ENCODE assay signal across 9 mouse cellular contexts in genomic region chr11:120679909-120680308, GRCm38 (mm10). TPM values are rescaled to one million over a fixed set of nuclear protein-coding genes. Genes with fewer than 3 reads are reported as not detected.
DNase-seq lines count a peak whose midpoint lies in the region; ATAC-seq and TF ChIP-seq lines count a peak whose summit lies in the region.
"Had no signal": no experiment of that assay in that cellular context is flagged by ENCODE, and none has a peak within 500 bp of the region (broad histone marks: within the 10 kb centered on the region; RNA-seq: fewer than 3 reads in every experiment).

No protein-coding gene starts in this region.

- TF ChIP-seq CTCF in heart, postnatal 0 days (IDR thresholded peaks at IDR 0.05; ENCODE audit: low read depth): peak; percentile 54
- peak; percentile 38; the same call in 1 of the 2 replicates for TF ChIP-seq CTCF in E14TG2a.4 (conservative IDR thresholded peaks at IDR 0.05; ENCODE audit: low read length)

- no peak overlapping the region for H3K27ac ChIP-seq in heart, postnatal 0 days (ENCODE audit: low read depth)
- no peak overlapping the region for H3K27ac ChIP-seq in hindbrain, embryonic 13.5 days
- H3K27ac ChIP-seq: heart, embryonic 13.5 days had no signal

- H3K36me3 ChIP-seq in heart, postnatal 0 days (replicated peaks; ENCODE audit: control insufficient read depth, insufficient read depth, low read length): peaks cover 47% of the 10 kb centered on the region
- peaks cover 98% of the 10 kb centered on the region for H3K36me3 ChIP-seq in E14TG2a.4 (ENCODE audit: insufficient read depth, low read length)
- peaks cover 85% of the 10 kb centered on the region for H3K36me3 ChIP-seq in hindbrain, embryonic 13.5 days

- ATAC-seq in heart, postnatal 0 days (ENCODE audit: insufficient read depth, low read depth): peak; percentile 57
- peak; percentile 66 for ATAC-seq in granulocyte monocyte progenitor cell, adult 5-6 weeks (replicated peaks; ENCODE audit: poor library complexity, severe bottlenecking)
- no peak for ATAC-seq in hindbrain, embryonic 13.5 days (ENCODE audit: low FRiP score)

- no peaks in the 10 kb centered on the region for H3K27me3 ChIP-seq in heart, postnatal 0 days (ENCODE audit: control insufficient read depth, insufficient read depth, low read length)
- H3K27me3 ChIP-seq in E14TG2a.4 (ENCODE audit: insufficient read depth, low read length): no peaks in the 10 kb centered on the region
- no peaks in the 10 kb centered on the region for H3K27me3 ChIP-seq in hindbrain, embryonic 13.5 days
- H3K27me3 ChIP-seq: heart, embryonic 13.5 days had no signal

- no peak for TF ChIP-seq EP300 in heart, postnatal 0 days (IDR thresholded peaks at IDR 0.05; ENCODE audit: low read depth)

- WGBS in heart, postnatal 0 days: 70% methylated on average over 3 of the region's 3 CpGs
- WGBS in hindbrain, embryonic 13.5 days: 77% methylated on average over 3 of the region's 3 CpGs

- no peak overlapping the region for H3K4me3 ChIP-seq in heart, postnatal 0 days (ENCODE audit: low read depth, low read length)
- no peak overlapping the region for H3K4me3 ChIP-seq in E14TG2a.4 (replicated peaks; ENCODE audit: low read length)
- H3K4me3 ChIP-seq in hindbrain, embryonic 13.5 days: no peak overlapping the region
- H3K4me3 ChIP-seq: heart, embryonic 13.5 days had no signal

- DNase-seq in heart, postnatal 0 days (ENCODE audit: low spot score): peak; percentile 23
- DNase-seq in heart, adult 9 months (ENCODE audit: low spot score in 2 of 2): no peak
- DNase-seq in lung, postnatal 25 days (ENCODE audit: low spot score): peak; percentile 46
- DNase-seq in left cerebral cortex, adult 8-10 months (ENCODE audit: low spot score in 2 of 2): no peak
- DNase-seq in layer of hippocampus, postnatal 14 days (ENCODE audit: low spot score in 2 of 2): no peak

- H3K9me3 ChIP-seq in heart, postnatal 0 days (replicated peaks; ENCODE audit: control insufficient read depth, low read length): no peaks in the 10 kb centered on the region
- no peaks in the 10 kb centered on the region for H3K9me3 ChIP-seq in E14TG2a.4 (ENCODE audit: low read length)
- H3K9me3 ChIP-seq in hindbrain, embryonic 13.5 days: no peaks in the 10 kb centered on the region
- H3K9me3 ChIP-seq: heart, embryonic 13.5 days had no signal

- no peaks in the 10 kb centered on the region; the same call in 1 of the 2 replicates for H3K4me1 ChIP-seq in heart, postnatal 0 days (ENCODE audit: control insufficient read depth, insufficient read depth)
- peaks cover 58% of the 10 kb centered on the region for H3K4me1 ChIP-seq in E14TG2a.4 (replicated peaks; ENCODE audit: low read depth, low read length)
- peaks cover 12% of the 10 kb centered on the region for H3K4me1 ChIP-seq in hindbrain, embryonic 13.5 days (replicated peaks)

- no peak overlapping the region for H3K4me2 ChIP-seq in heart, postnatal 0 days (ENCODE audit: low read depth, low read length)
- H3K4me2 ChIP-seq in hindbrain, embryonic 13.5 days: no peak overlapping the region
- H3K4me2 ChIP-seq: heart, embryonic 13.5 days had no signal

- no peak overlapping the region for H3K9ac ChIP-seq in heart, postnatal 0 days (replicated peaks; ENCODE audit: low read depth, low read length)
- no peak overlapping the region for H3K9ac ChIP-seq in hindbrain, embryonic 13.5 days
- H3K9ac ChIP-seq: heart, embryonic 13.5 days had no signal

RNA-seq across cellular contexts. Expression of gene Aspscr1, which starts 7.1 kb away (rescaled TPM):
- total RNA-seq in heart, postnatal 0 days (2014; rRNA removed; ENCODE audit: low replicate concordance): 88.8 and 146 TPM in 2 replicates
- 86.3 and 87.9 TPM in 2 replicates for polyA plus RNA-seq in heart, postnatal 0 days (2015; fragmentation: Nextera tagmentation; extraction: Ambion mirVana)
- 44.6 and 84.7 TPM in 2 replicates for total RNA-seq in granulocyte monocyte progenitor cell, adult 5-6 weeks (2014; fragmentation: Nextera tagmentation)
- 29.0 and 33.5 TPM in 2 replicates for total RNA-seq in granulocyte monocyte progenitor cell, adult 5-6 weeks (2017)
- 152 and 161 TPM in 2 replicates for polyA plus RNA-seq in hindbrain, embryonic 13.5 days (2015; fragmentation: Nextera tagmentation; extraction: Ambion mirVana)
- 10 to 100 TPM; 57.0 to 64.7 (median 61.2) TPM for total RNA-seq in left cerebral cortex, adult 8-10 months (2022)
- total RNA-seq in layer of hippocampus, postnatal 14 days (2021): 10 to 100 TPM; 54.2 to 58.9 TPM

RNA-seq across cellular contexts. Expression of gene Notum, which starts 18.9 kb away (rescaled TPM):
- 0.27 TPM in 1 of 2 replicates, not detected in the other for total RNA-seq in heart, postnatal 0 days (2014; rRNA removed; ENCODE audit: low replicate concordance)
- 0.08 and 0.16 TPM in 2 replicates for polyA plus RNA-seq in heart, postnatal 0 days (2015; fragmentation: Nextera tagmentation; extraction: Ambion mirVana)
- total RNA-seq in granulocyte monocyte progenitor cell, adult 5-6 weeks (2014; fragmentation: Nextera tagmentation): not detected in 2 replicates
- not detected in 2 replicates for total RNA-seq in granulocyte monocyte progenitor cell, adult 5-6 weeks (2017)
- 0.91 and 0.98 TPM in 2 replicates for polyA plus RNA-seq in hindbrain, embryonic 13.5 days (2015; fragmentation: Nextera tagmentation; extraction: Ambion mirVana)
- 1 to 10 TPM; 2.1 to 7.1 (median 4.0) TPM for total RNA-seq in left cerebral cortex, adult 8-10 months (2022)
- total RNA-seq in layer of hippocampus, postnatal 14 days (2021): 10 to 100 TPM in 1 of 2 experiments, 1 to 10 TPM in 1; 7.9 to 10.2 TPM

RNA-seq across cellular contexts. Expression of gene Myadml2, which starts 32.0 kb away (rescaled TPM):
- total RNA-seq in heart, postnatal 0 days (2014; rRNA removed; ENCODE audit: low replicate concordance): 27.8 and 29.3 TPM in 2 replicates
- 32.7 and 33.5 TPM in 2 replicates for polyA plus RNA-seq in heart, postnatal 0 days (2015; fragmentation: Nextera tagmentation; extraction: Ambion mirVana)
- not detected in 2 replicates for total RNA-seq in granulocyte monocyte progenitor cell, adult 5-6 weeks (2014; fragmentation: Nextera tagmentation)
- 0.69 and 1.9 TPM in 2 replicates for total RNA-seq in granulocyte monocyte progenitor cell, adult 5-6 weeks (2017)
- polyA plus RNA-seq in hindbrain, embryonic 13.5 days (2015; fragmentation: Nextera tagmentation; extraction: Ambion mirVana): 0.36 and 0.77 TPM in 2 replicates
- 10 to 100 TPM in 3 of 4 experiments, 1 to 10 TPM in 1; 9.3 to 12.0 (median 10.7) TPM for total RNA-seq in left cerebral cortex, adult 8-10 months (2022)
- total RNA-seq in layer of hippocampus, postnatal 14 days (2021): 1 to 10 TPM; 3.0 to 3.5 TPM

RNA-seq across cellular contexts. Expression of gene Cenpx, which starts 33.6 kb away (rescaled TPM):
- total RNA-seq in heart, postnatal 0 days (2014; rRNA removed; ENCODE audit: low replicate concordance): 68.7 and 115 TPM in 2 replicates
- 102 and 114 TPM in 2 replicates for polyA plus RNA-seq in heart, postnatal 0 days (2015; fragmentation: Nextera tagmentation; extraction: Ambion mirVana)
- 99.2 and 129 TPM in 2 replicates for total RNA-seq in granulocyte monocyte progenitor cell, adult 5-6 weeks (2014; fragmentation: Nextera tagmentation)
- total RNA-seq in granulocyte monocyte progenitor cell, adult 5-6 weeks (2017): 110 and 151 TPM in 2 replicates
- 103 and 113 TPM in 2 replicates for polyA plus RNA-seq in hindbrain, embryonic 13.5 days (2015; fragmentation: Nextera tagmentation; extraction: Ambion mirVana)
- 10 to 100 TPM; 19.2 to 23.3 (median 22.2) TPM for total RNA-seq in left cerebral cortex, adult 8-10 months (2022)
- 10 to 100 TPM; 26.8 to 28.9 TPM for total RNA-seq in layer of hippocampus, postnatal 14 days (2021)

RNA-seq across cellular contexts. Expression of gene Lrrc45, which starts 33.8 kb away (rescaled TPM):
- total RNA-seq in heart, postnatal 0 days (2014; rRNA removed; ENCODE audit: low replicate concordance): 11.9 and 28.3 TPM in 2 replicates
- polyA plus RNA-seq in heart, postnatal 0 days (2015; fragmentation: Nextera tagmentation; extraction: Ambion mirVana): 12.4 and 14.2 TPM in 2 replicates
- 16.7 and 35.0 TPM in 2 replicates for total RNA-seq in granulocyte monocyte progenitor cell, adult 5-6 weeks (2014; fragmentation: Nextera tagmentation)
- total RNA-seq in granulocyte monocyte progenitor cell, adult 5-6 weeks (2017): 30.6 and 46.2 TPM in 2 replicates
- polyA plus RNA-seq in hindbrain, embryonic 13.5 days (2015; fragmentation: Nextera tagmentation; extraction: Ambion mirVana): 67.9 and 73.1 TPM in 2 replicates
- 10 to 100 TPM; 39.8 to 56.7 (median 51.2) TPM for total RNA-seq in left cerebral cortex, adult 8-10 months (2022)
- 10 to 100 TPM; 56.0 to 58.2 TPM for total RNA-seq in layer of hippocampus, postnatal 14 days (2021)

Comparison
In these comparisons a context has a peak if more than half of its experiments do, and no peak if none do; other contexts are left out.
1. DNase-seq: peak in heart, postnatal 0 days (single experiment) and lung, postnatal 25 days (single experiment); none in heart, adult 9 months (0 of 2), left cerebral cortex, adult 8-10 months (0 of 2) and layer of hippocampus, postnatal 14 days (0 of 2).